Mouse (Mus musculus) stomach, embryonic 14.5 days (tissue): ENCODE results near the gene Fhit. TPM values are rescaled to one million over a fixed set of nuclear protein-coding genes. Genes with fewer than 3 reads are reported as not detected.

Experiments used
- ATAC-seq: fragments of 200-750 bp; cut with Nextera tagmentation; 2 replicates; pipeline ENCODE4 v1.8.0; 2017; ENCODE audit warnings: low read depth, moderate TSS enrichment; ENCODE audit not compliant: insufficient number of reproducible peaks, insufficient read depth, low FRiP score
- H3K27ac ChIP-seq: fragments of 300-500 bp; sonication (generic); 2 replicates; pipeline ENCODE4 v1.5.1; 2014; ENCODE audit warnings: mild to moderate bottlenecking, low read length, moderate library complexity, mixed read lengths
- H3K27me3 ChIP-seq: fragments of 300-500 bp; sonication (generic); 2 replicates; pipeline ENCODE4 v1.6.1; 2014; ENCODE audit warnings: low read length, control low read depth, mixed read lengths; ENCODE audit not compliant: control insufficient read depth, insufficient read depth
- H3K36me3 ChIP-seq: fragments of 300-500 bp; sonication (generic); 2 replicates; pipeline ENCODE4 v1.6.1; 2014; ENCODE audit warnings: mild to moderate bottlenecking, control low read depth, low read length, moderate library complexity, mixed read lengths; ENCODE audit not compliant: control insufficient read depth, insufficient read depth
- H3K4me1 ChIP-seq: fragments of 300-500 bp; sonication (generic); 2 replicates; pipeline ENCODE4 v1.6.1; 2014; ENCODE audit warnings: low read length, control low read depth, mixed read lengths; ENCODE audit not compliant: control insufficient read depth, insufficient read depth
- H3K4me2 ChIP-seq: fragments of 300-500 bp; sonication (generic); replicated peaks from 2 replicates; pipeline ENCODE4 v1.6.1; 2014; ENCODE audit warnings: low read depth, low read length, control low read depth
- H3K4me3 ChIP-seq: fragments of 300-500 bp; sonication (generic); 2 replicates; pipeline ENCODE4 v1.5.1; 2014; ENCODE audit warnings: low read depth, low read length, control low read depth
- H3K9ac ChIP-seq: fragments of 300-500 bp; sonication (generic); replicated peaks from 2 replicates; pipeline ENCODE4 v1.6.1; 2014; ENCODE audit warnings: low read depth, mild to moderate bottlenecking, control low read depth, low read length, moderate library complexity, mixed read lengths
- H3K9me3 ChIP-seq: fragments of 300-500 bp; sonication (generic); 2 replicates; pipeline ENCODE4 v1.6.1; 2016; ENCODE audit warnings: low read depth, low read length, control low read depth; ENCODE audit not compliant: control insufficient read depth
- WGBS: fragments of 180-500 bp; shearing (Covaris S2); extraction: QIAGEN DNeasy Blood & Tissue Kit; methylation state at CpG from one replicate; pipeline ENCODE4 v1.1.7; 2014; 5-methylcytosine and 5-hydroxymethylcytosine counted together
- polyA plus RNA-seq: library from polyadenylated mRNA; unstranded; fragments of >200 nt; fragmentation: Nextera tagmentation; extraction: Ambion mirVana; gene quantifications from 2 replicates; pipeline ENCODE4 v1.2.1, GENCODE M21; 2014

Gene Fhit
- polyA plus RNA-seq, 1 experiment from 2014 or later: 10.3 TPM

- H3K9ac ChIP-seq: no peak overlapping the region
- no peak overlapping the region for H3K27ac ChIP-seq
- 82% methylated on average over 4 of the region's 4 CpGs for WGBS
- no peak overlapping the region for H3K4me3 ChIP-seq
- no peaks in the 10 kb centered on the region for H3K27me3 ChIP-seq
- no peak for ATAC-seq
- H3K4me1 ChIP-seq: no peaks in the 10 kb centered on the region
- no peaks in the 10 kb centered on the region for H3K9me3 ChIP-seq
- no peaks in the 10 kb centered on the region for H3K36me3 ChIP-seq
- no peak overlapping the region for H3K4me2 ChIP-seq
These were observed 1632.6 kb downstream of the Fhit start for GRCm38 (mm10) chr14:9529247-9529646.

- Histone ChIP-seq H3K27me3 (no peaks in the 10 kb centered on the region), H3K4me1 (no peaks in the 10 kb centered on the region), H3K9ac (no peak overlapping the region), H3K27ac (no peak overlapping the region), H3K9me3 (no peaks in the 10 kb centered on the region), H3K4me3 (no peak overlapping the region), H3K36me3 (no peaks in the 10 kb centered on the region), H3K4me2 (no peak overlapping the region)
- WGBS: 92% methylated on average over 3 of the region's 3 CpGs
- no peak for ATAC-seq
These were observed 1635.7 kb downstream of the Fhit start for GRCm38 (mm10) chr14:9526136-9526535.

GRCm38 (mm10) chr14:9517651-9518050, 1644.2 kb downstream of the Fhit start:
- no peak for ATAC-seq
- 69% methylated on average over 2 of the region's 2 CpGs for WGBS

GRCm38 (mm10) chr14:9509678-9510077, 1652.2 kb downstream of the Fhit start:
- ATAC-seq: no peak
- H3K27ac ChIP-seq: no peak overlapping the region
- no peaks in the 10 kb centered on the region for H3K27me3 ChIP-seq
- 89% methylated on average over 1 of the region's 1 CpGs for WGBS
- no peak overlapping the region for H3K9ac ChIP-seq
- no peak overlapping the region for H3K4me2 ChIP-seq
- H3K36me3 ChIP-seq: no peaks in the 10 kb centered on the region
- no peaks in the 10 kb centered on the region for H3K9me3 ChIP-seq
- no peak overlapping the region for H3K4me3 ChIP-seq
- H3K4me1 ChIP-seq: no peaks in the 10 kb centered on the region

More at GRCm38 (mm10) chr14:9517651-9518050, 1644.2 kb downstream of the Fhit start:
- Histone ChIP-seq H3K9ac (no peak overlapping the region), H3K27ac (no peak overlapping the region), H3K4me3 (no peak overlapping the region), H3K27me3 (no peaks in the 10 kb centered on the region), H3K4me2 (no peak overlapping the region), H3K9me3 (no peaks in the 10 kb centered on the region), H3K4me1 (no peaks in the 10 kb centered on the region), H3K36me3 (no peaks in the 10 kb centered on the region)

Other genes with a start within 250 kb of the Fhit start
- 1.6 and 2.0 TPM in 2 replicates for gene Gm3839, start 194.7 kb upstream of the Fhit start, polyA plus RNA-seq